Mouse (Mus musculus) cerebellum, adult 2 months (tissue): Measurements from ENCODE around the gene Nxph3.

Experiments used
- CTCF ChIP-seq: fragments of 200-500 bp; IDR thresholded peaks from 2 replicates; pipeline ENCODE4 v1.5.1; 2011; ENCODE audit warnings: low read depth, mild to moderate bottlenecking, control low read depth, low read length, moderate library complexity, borderline replicate concordance; ENCODE audit not compliant: insufficient read depth
- POLR2A ChIP-seq: fragments of 200-500 bp; IDR thresholded peaks from 2 replicates; pipeline ENCODE4 v1.6.1; 2011; ENCODE audit warnings: low read length, control low read depth, borderline replicate concordance; ENCODE audit not compliant: insufficient read depth

DNA sequence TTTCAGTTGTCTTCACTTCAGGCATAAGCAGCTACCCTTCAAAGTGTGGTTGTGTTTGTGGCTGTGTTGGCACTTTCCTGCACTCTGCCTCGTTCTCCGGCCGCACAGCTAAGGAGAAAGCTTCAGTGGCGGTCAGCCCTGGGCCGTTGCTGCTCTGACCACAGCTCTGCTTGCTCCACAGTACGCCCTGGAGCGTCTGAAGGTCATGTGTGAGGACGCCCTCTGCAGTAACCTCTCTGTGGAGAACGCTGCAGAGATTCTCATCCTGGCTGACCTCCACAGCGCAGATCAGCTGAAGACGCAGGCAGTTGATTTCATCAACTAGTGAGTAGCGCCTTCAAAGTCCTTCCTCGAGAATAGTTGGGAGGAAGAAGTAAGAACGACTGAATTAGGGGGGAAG lies 24.3 kb downstream of the Nxph3 start:
- TF ChIP-seq POLR2A (no peak), CTCF (no peak)
